Mouse (Mus musculus) forelimb bud, embryonic 11.5 days (tissue): ENCODE measurements at regions not wholly inside any gene's neighbourhood (a gene's known extent, or its start where the extent isn't known, plus 50 kb on each side); places are given as distances from the start of the nearest gene placed in this dataset.

Experiments used
- DNase-seq: peaks from one replicate; pipeline ENCODE4 v3.0.0-alpha.2; 2012; ENCODE audit warnings: low read depth, low spot score

GRCm38 (mm10) chr5:91826636-91827035 is 136.2 kb downstream of the Rchy1 start:
- DNase-seq = no peak

GRCm38 (mm10) chr5:91822844-91823576 is 139.9 kb downstream of the Rchy1 start:
- DNase-seq = no peak

- DNase-seq = no peak
These were observed 144.1 kb downstream of the Rchy1 start for GRCm38 (mm10) chr5:91818800-91819199.

- DNase-seq = no peak
These were observed 144.7 kb downstream of the Rchy1 start for GRCm38 (mm10) chr5:91818195-91818594.

- no peak for DNase-seq
These were observed 146.4 kb downstream of the Rchy1 start for GRCm38 (mm10) chr5:91816376-91816950.

- no peak for DNase-seq
These were observed 147.9 kb downstream of the Rchy1 start for GRCm38 (mm10) chr5:91814956-91815355.

- DNase-seq = no peak
These were observed 148.5 kb downstream of the Rchy1 start for GRCm38 (mm10) chr5:91814417-91814762.

GRCm38 (mm10) chr5:91813547-91814416 is 149.1 kb downstream of the Rchy1 start:
- no peak for DNase-seq

- DNase-seq = no peak
These were observed 155.5 kb downstream of the Rchy1 start for GRCm38 (mm10) chr5:91807070-91808065.

GRCm38 (mm10) chr5:91801297-91801980 is 161.4 kb downstream of the Rchy1 start:
- no peak for DNase-seq

- no peak for DNase-seq
These were observed 165.5 kb downstream of the Rchy1 start for GRCm38 (mm10) chr5:91797362-91797761.

GRCm38 (mm10) chr5:91792732-91793131 is 170.1 kb downstream of the Rchy1 start:
- no peak for DNase-seq

- DNase-seq = no peak
These were observed 172.5 kb downstream of the Rchy1 start for GRCm38 (mm10) chr5:91790412-91790811.

- no peak for DNase-seq
These were observed 178.9 kb downstream of the Rchy1 start for GRCm38 (mm10) chr5:91783966-91784365.

GRCm38 (mm10) chr5:91776971-91777370 is 185.9 kb downstream of the Rchy1 start:
- DNase-seq = no peak

- no peak for DNase-seq
These were observed 188.8 kb downstream of the Rchy1 start for GRCm38 (mm10) chr5:91774065-91774464.

GRCm38 (mm10) chr5:91767886-91768285 is 195.0 kb downstream of the Rchy1 start:
- no peak for DNase-seq

- DNase-seq = no peak
These were observed 195.8 kb downstream of the Rchy1 start for GRCm38 (mm10) chr5:91767060-91767459.

- DNase-seq = no peak
These were observed 198.2 kb downstream of the Rchy1 start for GRCm38 (mm10) chr5:91764621-91765020.

GRCm38 (mm10) chr5:91762589-91762988 is 200.3 kb downstream of the Rchy1 start:
- DNase-seq = no peak

GRCm38 (mm10) chr5:91755958-91756357 is 206.9 kb downstream of the Rchy1 start:
- DNase-seq = no peak
